Mouse (Mus musculus) midbrain, embryonic 16.5 days (tissue): ENCODE results near the gene Emx2. TPM values are rescaled to one million over a fixed set of nuclear protein-coding genes. Genes with fewer than 3 reads are reported as not detected.

Experiments
- ATAC-seq: fragments of 200-750 bp; cut with Nextera tagmentation; 2 replicates; pipeline ENCODE4 v1.8.0; 2017; ENCODE audit warnings: moderate TSS enrichment
- H3K27ac ChIP-seq: fragments of 300-500 bp; sonication (generic); 2 replicates; pipeline ENCODE4 v1.5.1; 2014; ENCODE audit warnings: mild to moderate bottlenecking, low read length, mixed read lengths
- H3K27me3 ChIP-seq: fragments of 300-500 bp; sonication (generic); 2 replicates; pipeline ENCODE4 v1.6.1; 2014; ENCODE audit warnings: low read depth, low read length, mixed read lengths; ENCODE audit not compliant: control insufficient read depth, insufficient read depth
- H3K36me3 ChIP-seq: fragments of 300-500 bp; sonication (generic); 2 replicates; pipeline ENCODE4 v1.6.1; 2014; ENCODE audit warnings: mild to moderate bottlenecking, low read length, moderate library complexity, mixed read lengths; ENCODE audit not compliant: control insufficient read depth, insufficient read depth
- H3K4me1 ChIP-seq: fragments of 300-500 bp; sonication (generic); 2 replicates; pipeline ENCODE4 v1.6.1; 2014; ENCODE audit warnings: mild to moderate bottlenecking, low read length, mixed read lengths; ENCODE audit not compliant: control insufficient read depth, insufficient read depth
- H3K4me2 ChIP-seq: fragments of 300-500 bp; sonication (generic); 2 replicates; pipeline ENCODE4 v1.6.1; 2014; ENCODE audit warnings: mild to moderate bottlenecking, low read length, mixed read lengths
- H3K4me3 ChIP-seq: fragments of 300-500 bp; sonication (generic); 2 replicates; pipeline ENCODE4 v1.5.1; 2014; ENCODE audit warnings: low read depth, mild to moderate bottlenecking, low read length, moderate library complexity, mixed read lengths
- H3K9ac ChIP-seq: fragments of 300-500 bp; sonication (generic); 2 replicates; pipeline ENCODE4 v1.6.1; 2014; ENCODE audit warnings: low read depth, low read length, mixed read lengths
- H3K9me3 ChIP-seq: fragments of 300-500 bp; sonication (generic); replicated peaks from 2 replicates; pipeline ENCODE4 v1.6.1; 2014; ENCODE audit warnings: mild to moderate bottlenecking, low read length, mixed read lengths; ENCODE audit not compliant: control insufficient read depth, poor library complexity, severe bottlenecking
- WGBS: fragments of 180-500 bp; shearing (Covaris S2); extraction: QIAGEN DNeasy Blood & Tissue Kit; methylation state at CpG from one replicate; pipeline ENCODE4 v1.1.7; 2014; 5-methylcytosine and 5-hydroxymethylcytosine counted together
- polyA plus RNA-seq: library from polyadenylated mRNA; unstranded; fragments of >200 nt; fragmentation: Nextera tagmentation; extraction: Ambion mirVana; gene quantifications from 2 replicates; pipeline ENCODE4 v1.2.1, GENCODE M21; 2015

Emx2 gene
- polyA plus RNA-seq: 10.8 and 14.2 TPM in 2 replicates

GRCm38 (mm10) chr19:59457951-59458742, at the start of gene Emx2:
Gene Emx2 (plus strand): TSS chr19:59458372.
- peaks cover 55% of the 10 kb centered on the region for H3K27me3 ChIP-seq

GRCm38 (mm10) chr19:59414128-59414527, 44.0 kb upstream of the Emx2 start:
- ATAC-seq: no peak
- no peaks in the 10 kb centered on the region for H3K4me1 ChIP-seq
- 65% methylated on average over 5 of the region's 5 CpGs for WGBS
- no peak overlapping the region for H3K4me3 ChIP-seq
- H3K4me2 ChIP-seq: no peak overlapping the region
- no peaks in the 10 kb centered on the region for H3K9me3 ChIP-seq
- H3K27me3 ChIP-seq: no peaks in the 10 kb centered on the region
- H3K9ac ChIP-seq: no peak overlapping the region
- no peak overlapping the region for H3K27ac ChIP-seq
- no peaks in the 10 kb centered on the region for H3K36me3 ChIP-seq

More at GRCm38 (mm10) chr19:59457951-59458742, at the start of gene Emx2:
- peaks cover 14% of the 10 kb centered on the region for H3K4me1 ChIP-seq
- ATAC-seq: peak; percentile 59
- H3K36me3 ChIP-seq: no peaks in the 10 kb centered on the region
- H3K4me2 ChIP-seq: peak within 1 kb of the TSS; percentile 54
- H3K4me3 ChIP-seq: peak within 1 kb of the TSS; percentile 43
- H3K9me3 ChIP-seq: no peaks in the 10 kb centered on the region
- WGBS: under 1% methylated on average over 58 of the region's 58 CpGs
- H3K27ac ChIP-seq: peak within 1 kb of the TSS; percentile 76
- H3K9ac ChIP-seq: peak within 1 kb of the TSS; percentile 65

- no peaks in the 10 kb centered on the region for H3K36me3 ChIP-seq
- peak overlapping the region; percentile 47 for H3K4me2 ChIP-seq
- no peak overlapping the region for H3K27ac ChIP-seq
- H3K9ac ChIP-seq: no peak overlapping the region
- no peaks in the 10 kb centered on the region for H3K9me3 ChIP-seq
- 0 out of 2 replicates have a peak overlapping the region, but pooled peaks have one; percentile 13 for H3K4me3 ChIP-seq
- H3K4me1 ChIP-seq: no peaks in the 10 kb centered on the region
- peaks cover 4% of the 10 kb centered on the region; the same call in 1 of the 2 replicates for H3K27me3 ChIP-seq
- 2% methylated on average over 15 of the region's 15 CpGs for WGBS
- peak; percentile 89 for ATAC-seq
Measured at GRCm38 (mm10) chr19:59418024-59418423, 40.1 kb upstream of the Emx2 start.

GRCm38 (mm10) chr19:59418671-59419070, 39.5 kb upstream of the Emx2 start:
- Histone ChIP-seq H3K9me3 (no peaks in the 10 kb centered on the region), H3K27ac (no peak overlapping the region), H3K36me3 (no peaks in the 10 kb centered on the region), H3K4me2 (no peak overlapping the region), H3K4me1 (no peaks in the 10 kb centered on the region), H3K4me3 (no peak overlapping the region), H3K27me3 (peaks cover 4% of the 10 kb centered on the region; the same call in 1 of the 2 replicates), H3K9ac (no peak overlapping the region)
- 66% methylated on average over 6 of the region's 6 CpGs for WGBS
- ATAC-seq: no peak

GRCm38 (mm10) chr19:59422393-59422792, 35.8 kb upstream of the Emx2 start:
- H3K9ac ChIP-seq: no peak overlapping the region
- 1% methylated on average over 8 of the region's 8 CpGs for WGBS
- no peaks in the 10 kb centered on the region for H3K4me1 ChIP-seq
- H3K27ac ChIP-seq: no peak overlapping the region
- H3K9me3 ChIP-seq: no peaks in the 10 kb centered on the region
- H3K36me3 ChIP-seq: no peaks in the 10 kb centered on the region
- H3K4me2 ChIP-seq: 0 out of 2 replicates have a peak overlapping the region, but pooled peaks have one; percentile 24
- no peak overlapping the region for H3K4me3 ChIP-seq
- H3K27me3 ChIP-seq: peaks cover 4% of the 10 kb centered on the region; the same call in 1 of the 2 replicates
- no peak for ATAC-seq

- Histone ChIP-seq H3K9ac (no peak overlapping the region), H3K4me3 (no peak overlapping the region), H3K36me3 (no peaks in the 10 kb centered on the region), H3K27me3 (peaks cover 4% of the 10 kb centered on the region; the same call in 1 of the 2 replicates), H3K9me3 (no peaks in the 10 kb centered on the region), H3K27ac (no peak overlapping the region), H3K4me1 (no peaks in the 10 kb centered on the region), H3K4me2 (no peak overlapping the region)
- no peak for ATAC-seq
- WGBS: 39% methylated on average over 6 of the region's 6 CpGs
Measured at GRCm38 (mm10) chr19:59423685-59424084, 34.5 kb upstream of the Emx2 start.

- no peak overlapping the region for H3K9ac ChIP-seq
- H3K4me1 ChIP-seq: no peaks in the 10 kb centered on the region
- H3K4me3 ChIP-seq: no peak overlapping the region
- no peak for ATAC-seq
- no peak overlapping the region for H3K4me2 ChIP-seq
- H3K27ac ChIP-seq: no peak overlapping the region
- no peaks in the 10 kb centered on the region for H3K9me3 ChIP-seq
- H3K27me3 ChIP-seq: peaks cover 3% of the 10 kb centered on the region; the same call in 1 of the 2 replicates
- 83% methylated on average over 7 of the region's 7 CpGs for WGBS
- no peaks in the 10 kb centered on the region for H3K36me3 ChIP-seq
Measured at GRCm38 (mm10) chr19:59424975-59425374, 33.2 kb upstream of the Emx2 start.

- H3K4me2 ChIP-seq: no peak overlapping the region
- ATAC-seq: no peak
- H3K4me1 ChIP-seq: no peaks in the 10 kb centered on the region
- WGBS: 64% methylated on average over 6 of the region's 6 CpGs
- no peaks in the 10 kb centered on the region for H3K9me3 ChIP-seq
- no peak overlapping the region for H3K27ac ChIP-seq
- H3K36me3 ChIP-seq: no peaks in the 10 kb centered on the region
- H3K27me3 ChIP-seq: no peaks in the 10 kb centered on the region
- H3K9ac ChIP-seq: no peak overlapping the region
- no peak overlapping the region for H3K4me3 ChIP-seq
Measured at GRCm38 (mm10) chr19:59432286-59432685, 25.9 kb upstream of the Emx2 start.

GRCm38 (mm10) chr19:59450561-59451135, 7.5 kb upstream of the Emx2 start:
- H3K4me3 ChIP-seq: peak overlapping the region; percentile 22; the same call in 1 of the 2 replicates
- peaks cover 64% of the 10 kb centered on the region for H3K27me3 ChIP-seq
- no peaks in the 10 kb centered on the region for H3K36me3 ChIP-seq
- 0 out of 2 replicates have a peak, but pooled peaks cover 3% of the 10 kb centered on the region for H3K4me1 ChIP-seq
- H3K4me2 ChIP-seq: peak overlapping the region; percentile 45
- no peaks in the 10 kb centered on the region for H3K9me3 ChIP-seq
- ATAC-seq: no peak
- no peak overlapping the region for H3K9ac ChIP-seq
- WGBS: 6% methylated on average over 14 of the region's 14 CpGs
- H3K27ac ChIP-seq: no peak overlapping the region
